Mouse (Mus musculus): ENCODE results near the gene Ndc1.

- TF ChIP-seq CTCF (IDR thresholded peaks at IDR 0.05; ENCODE audit: low read depth) (no peak), EP300 (IDR thresholded peaks at IDR 0.05; ENCODE audit: low read depth) (no peak)
Measured at GRCm38 (mm10) chr4:107438741-107439140, 71.2 kb downstream of the Ndc1 start.

Measured in liver, embryonic 14.5 days (tissue).